Mouse (Mus musculus): Measurements from ENCODE around the gene F7. TPM values are rescaled to one million over a fixed set of nuclear protein-coding genes. Genes with fewer than 3 reads are reported as not detected.

F7 gene
- polyA plus RNA-seq, 1 experiment from 2014 or later: not detected

DNA sequence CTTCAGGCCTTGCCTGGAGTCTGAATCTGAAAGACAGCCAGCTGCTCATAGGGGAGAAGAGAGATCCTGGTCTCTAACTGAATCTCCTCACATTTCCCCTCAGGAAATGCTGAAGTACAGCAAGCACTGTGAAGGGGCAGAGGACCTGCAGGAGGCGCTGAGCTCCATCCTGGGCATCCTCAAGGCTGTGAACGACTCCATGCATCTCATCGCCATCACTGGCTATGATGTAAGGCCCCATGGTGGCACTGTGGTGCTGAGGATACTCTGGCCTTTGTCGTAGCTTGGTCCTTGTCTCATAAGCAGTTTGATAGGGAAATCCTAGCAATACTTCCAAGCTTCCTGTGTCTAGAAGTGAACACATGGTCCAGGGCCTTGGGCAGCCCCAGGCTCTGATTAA is 15.5 kb upstream of the F7 start:
- no peaks in the 10 kb centered on the region for H3K27me3 ChIP-seq (ENCODE audit: control insufficient read depth, insufficient read depth, low read length)
- no peaks in the 10 kb centered on the region for H3K4me1 ChIP-seq (ENCODE audit: control insufficient read depth, insufficient read depth, low read length)
- no peak overlapping the region for H3K9ac ChIP-seq (replicated peaks; ENCODE audit: low read depth, low read length)
- H3K4me3 ChIP-seq (ENCODE audit: low read depth, low read length): no peak overlapping the region
- H3K4me2 ChIP-seq (ENCODE audit: low read depth, low read length): no peak overlapping the region
- WGBS: 71% methylated on average over 4 of the region's 4 CpGs
- peaks cover 88% of the 10 kb centered on the region for H3K36me3 ChIP-seq (ENCODE audit: control insufficient read depth, insufficient read depth, low read length)
- no peak overlapping the region for H3K27ac ChIP-seq (ENCODE audit: low read depth, low read length)
- ATAC-seq (ENCODE audit: low read depth): no peak
- H3K9me3 ChIP-seq (ENCODE audit: control insufficient read depth, low read length): no peaks in the 10 kb centered on the region

DNA sequence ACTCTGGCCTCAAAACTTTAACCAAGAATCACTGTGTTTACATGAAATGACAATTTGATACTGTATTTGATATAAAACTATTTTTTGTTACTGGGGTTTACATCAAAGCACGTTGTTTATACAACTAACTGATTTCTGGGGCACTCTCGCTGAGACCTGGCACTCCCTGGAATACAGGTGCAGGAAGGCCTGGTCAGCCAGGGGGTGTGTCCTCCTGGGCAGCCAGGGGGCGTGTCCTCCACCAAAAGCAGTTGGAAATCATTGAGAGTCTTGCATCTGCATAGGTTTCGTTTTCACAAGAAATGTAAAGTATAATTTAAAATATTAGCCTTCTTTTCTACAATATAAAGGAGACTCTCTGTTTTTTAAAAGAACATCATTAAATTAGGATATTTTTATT is 6.3 kb upstream of the F7 start:
- peaks cover 40% of the 10 kb centered on the region for H3K36me3 ChIP-seq (ENCODE audit: control insufficient read depth, insufficient read depth, low read length)
- 69% methylated on average over 4 of the region's 4 CpGs for WGBS

DNA sequence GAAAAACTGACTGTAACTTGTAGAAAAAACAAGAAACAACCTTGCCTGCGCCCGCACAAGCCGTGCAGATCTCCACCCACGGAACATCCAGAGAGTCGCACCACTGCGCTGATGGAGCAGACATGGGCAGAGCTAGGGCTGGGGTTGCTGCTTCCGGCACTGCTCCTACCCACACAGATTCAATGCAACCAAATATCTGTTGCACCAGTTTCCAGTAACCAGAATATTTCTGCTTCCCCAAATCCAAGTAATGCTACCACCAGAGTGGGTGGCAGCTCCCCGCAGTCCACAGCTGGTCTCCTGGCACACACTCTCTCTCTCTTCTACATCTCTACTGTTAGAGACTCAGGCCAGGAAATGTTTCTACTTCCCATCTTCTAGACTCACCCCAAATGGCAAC is 4.0 kb upstream of the F7 start:
- 95% methylated on average over 8 of the region's 8 CpGs for WGBS
- no peak overlapping the region for H3K4me3 ChIP-seq (ENCODE audit: low read depth, low read length)
- H3K4me2 ChIP-seq (ENCODE audit: low read depth, low read length): no peak overlapping the region
- no peaks in the 10 kb centered on the region for H3K9me3 ChIP-seq (ENCODE audit: control insufficient read depth, low read length)
- H3K9ac ChIP-seq (replicated peaks; ENCODE audit: low read depth, low read length): no peak overlapping the region
- no peaks in the 10 kb centered on the region for H3K4me1 ChIP-seq (ENCODE audit: control insufficient read depth, insufficient read depth, low read length)
- H3K27ac ChIP-seq (ENCODE audit: low read depth, low read length): no peak overlapping the region
- no peaks in the 10 kb centered on the region for H3K27me3 ChIP-seq (ENCODE audit: control insufficient read depth, insufficient read depth, low read length)
- no peak for ATAC-seq (ENCODE audit: low read depth)
- peaks cover 29% of the 10 kb centered on the region for H3K36me3 ChIP-seq (ENCODE audit: control insufficient read depth, insufficient read depth, low read length)

More for the DNA sequence above, 6.3 kb upstream of the F7 start:
- Histone ChIP-seq H3K9me3 (ENCODE audit: control insufficient read depth, low read length) (no peaks in the 10 kb centered on the region), H3K4me3 (ENCODE audit: low read depth, low read length) (no peak overlapping the region), H3K27me3 (ENCODE audit: control insufficient read depth, insufficient read depth, low read length) (no peaks in the 10 kb centered on the region), H3K4me2 (ENCODE audit: low read depth, low read length) (no peak overlapping the region), H3K4me1 (ENCODE audit: control insufficient read depth, insufficient read depth, low read length) (no peaks in the 10 kb centered on the region), H3K27ac (ENCODE audit: low read depth, low read length) (no peak overlapping the region), H3K9ac (replicated peaks; ENCODE audit: low read depth, low read length) (no peak overlapping the region)
- ATAC-seq (ENCODE audit: low read depth): no peak

DNA sequence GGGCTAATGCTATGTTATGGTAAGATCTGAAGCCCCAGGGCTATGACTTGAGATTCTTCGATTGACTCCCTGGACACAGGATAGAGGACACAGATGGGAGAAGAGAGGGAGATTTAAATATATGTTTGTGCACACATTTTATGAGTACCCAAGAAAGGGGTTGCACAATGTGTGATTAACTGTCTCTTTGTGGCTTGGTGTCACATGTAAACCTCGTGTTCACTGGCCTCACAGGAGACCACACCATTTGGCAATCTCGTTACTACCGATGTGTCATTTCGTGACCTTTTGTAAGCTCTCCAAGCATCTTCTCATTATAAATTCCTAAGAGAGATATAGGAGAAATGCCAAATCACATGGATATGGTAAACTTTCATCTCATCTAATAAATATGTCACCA is 1.8 kb downstream of the F7 start:
- Histone ChIP-seq H3K4me1 (ENCODE audit: control insufficient read depth, insufficient read depth, low read length) (no peaks in the 10 kb centered on the region), H3K36me3 (ENCODE audit: control insufficient read depth, insufficient read depth, low read length) (no peaks in the 10 kb centered on the region), H3K9me3 (ENCODE audit: control insufficient read depth, low read length) (no peaks in the 10 kb centered on the region), H3K27ac (ENCODE audit: low read depth, low read length) (no peak overlapping the region), H3K9ac (replicated peaks; ENCODE audit: low read depth, low read length) (no peak overlapping the region), H3K27me3 (ENCODE audit: control insufficient read depth, insufficient read depth, low read length) (no peaks in the 10 kb centered on the region), H3K4me3 (ENCODE audit: low read depth, low read length) (no peak overlapping the region), H3K4me2 (ENCODE audit: low read depth, low read length) (no peak overlapping the region)
- no peak for ATAC-seq (ENCODE audit: low read depth)
- 87% methylated on average over 5 of the region's 5 CpGs for WGBS

DNA sequence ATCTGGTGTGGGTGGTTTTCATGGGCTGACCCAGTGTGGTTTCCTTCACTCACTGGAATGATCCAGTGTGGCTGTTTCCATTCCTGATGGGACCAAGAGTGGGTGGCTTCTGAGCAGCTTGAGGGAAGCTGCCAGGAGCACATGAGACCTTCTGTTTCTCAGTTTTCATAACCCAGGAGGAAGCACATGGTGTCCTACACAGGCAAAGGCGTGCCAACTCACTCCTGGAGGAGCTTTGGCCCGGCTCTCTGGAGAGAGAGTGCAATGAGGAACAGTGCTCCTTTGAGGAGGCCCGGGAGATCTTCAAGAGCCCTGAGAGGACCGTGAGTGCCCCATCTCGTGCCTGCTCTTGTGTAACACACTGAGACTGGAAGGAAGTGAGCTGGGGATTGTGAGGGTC is 2.6 kb downstream of the F7 start:
- no peak overlapping the region for H3K4me3 ChIP-seq (ENCODE audit: low read depth, low read length)
- WGBS: 79% methylated on average over 5 of the region's 5 CpGs

DNA sequence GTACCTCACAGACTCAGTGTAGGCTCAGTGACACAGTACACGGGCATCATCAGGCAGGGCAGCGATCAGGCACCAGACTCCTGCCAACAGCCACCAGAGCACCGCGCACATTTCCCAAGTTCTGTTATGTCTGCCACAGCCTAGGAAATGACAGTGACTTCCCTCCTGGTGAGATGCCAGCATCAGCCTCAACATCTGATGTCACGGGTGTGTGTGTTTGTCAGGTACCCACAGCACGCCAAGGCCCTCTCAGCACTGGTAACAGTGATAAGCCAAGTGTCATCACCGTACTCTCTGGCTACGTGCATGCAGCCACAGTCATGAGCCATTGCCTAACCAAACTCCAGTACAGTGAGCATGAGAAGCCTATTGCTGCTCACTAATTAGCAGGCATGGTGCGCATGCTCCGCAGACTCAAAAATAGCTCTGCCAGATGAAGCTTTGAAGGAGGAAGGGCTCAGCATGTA is 10.5 kb downstream of the F7 start:
- no peaks in the 10 kb centered on the region for H3K9me3 ChIP-seq (ENCODE audit: control insufficient read depth, low read length)
- WGBS: 91% methylated on average over 10 of the region's 10 CpGs
- H3K9ac ChIP-seq (replicated peaks; ENCODE audit: low read depth, low read length): no peak overlapping the region
- H3K27me3 ChIP-seq (ENCODE audit: control insufficient read depth, insufficient read depth, low read length): no peaks in the 10 kb centered on the region
- H3K36me3 ChIP-seq (ENCODE audit: control insufficient read depth, insufficient read depth, low read length): no peaks in the 10 kb centered on the region
- ATAC-seq (ENCODE audit: low read depth): no peak
- no peak overlapping the region for H3K4me3 ChIP-seq (ENCODE audit: low read depth, low read length)
- H3K4me1 ChIP-seq (ENCODE audit: control insufficient read depth, insufficient read depth, low read length): no peaks in the 10 kb centered on the region
- no peak overlapping the region for H3K4me2 ChIP-seq (ENCODE audit: low read depth, low read length)
- no peak overlapping the region for H3K27ac ChIP-seq (ENCODE audit: low read depth, low read length)

More for the DNA sequence above, 2.6 kb downstream of the F7 start:
- no peaks in the 10 kb centered on the region for H3K36me3 ChIP-seq (ENCODE audit: control insufficient read depth, insufficient read depth, low read length)
- H3K9me3 ChIP-seq (ENCODE audit: control insufficient read depth, low read length): no peaks in the 10 kb centered on the region
- H3K27ac ChIP-seq (ENCODE audit: low read depth, low read length): no peak overlapping the region
- no peaks in the 10 kb centered on the region for H3K27me3 ChIP-seq (ENCODE audit: control insufficient read depth, insufficient read depth, low read length)
- no peak overlapping the region for H3K9ac ChIP-seq (replicated peaks; ENCODE audit: low read depth, low read length)
- ATAC-seq (ENCODE audit: low read depth): no peak
- H3K4me2 ChIP-seq (ENCODE audit: low read depth, low read length): no peak overlapping the region
- H3K4me1 ChIP-seq (ENCODE audit: control insufficient read depth, insufficient read depth, low read length): no peaks in the 10 kb centered on the region

DNA sequence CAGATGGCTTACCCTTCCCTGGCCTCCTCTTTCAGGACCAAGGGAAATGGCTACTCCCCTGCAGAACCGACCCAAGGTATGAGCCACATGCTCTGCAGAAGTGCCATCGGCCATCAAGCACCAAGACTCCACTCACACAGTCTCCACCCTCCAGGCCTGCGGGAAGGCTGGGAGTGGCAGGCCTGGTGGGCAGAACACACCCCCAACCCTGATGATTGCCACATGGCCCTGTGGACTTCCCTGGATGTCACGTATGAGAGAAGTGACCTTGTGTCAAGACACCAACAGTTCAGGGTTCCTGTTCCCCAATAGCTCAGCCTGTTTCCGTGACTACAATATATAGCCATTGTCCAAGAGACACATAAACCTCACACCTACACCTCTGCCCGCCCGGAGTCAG is 11.2 kb downstream of the F7 start, which contains the start of gene F10:
Gene F10 (plus strand): TSS at position 294 of the 400 bp plus-strand sequence.
- no peaks in the 10 kb centered on the region for H3K9me3 ChIP-seq (ENCODE audit: control insufficient read depth, low read length)
- 71% methylated on average over 7 of the region's 7 CpGs for WGBS
- H3K4me2 ChIP-seq (ENCODE audit: low read depth, low read length): no peak within 1 kb of the TSS
- H3K9ac ChIP-seq (replicated peaks; ENCODE audit: low read depth, low read length): no peak within 1 kb of the TSS
- no peak for ATAC-seq (ENCODE audit: low read depth)
- no peaks in the 10 kb centered on the region for H3K27me3 ChIP-seq (ENCODE audit: control insufficient read depth, insufficient read depth, low read length)
- H3K4me3 ChIP-seq (ENCODE audit: low read depth, low read length): no peak within 1 kb of the TSS
- no peaks in the 10 kb centered on the region for H3K4me1 ChIP-seq (ENCODE audit: control insufficient read depth, insufficient read depth, low read length)
- H3K27ac ChIP-seq (ENCODE audit: low read depth, low read length): no peak within 1 kb of the TSS
- no peaks in the 10 kb centered on the region for H3K36me3 ChIP-seq (ENCODE audit: control insufficient read depth, insufficient read depth, low read length)

DNA sequence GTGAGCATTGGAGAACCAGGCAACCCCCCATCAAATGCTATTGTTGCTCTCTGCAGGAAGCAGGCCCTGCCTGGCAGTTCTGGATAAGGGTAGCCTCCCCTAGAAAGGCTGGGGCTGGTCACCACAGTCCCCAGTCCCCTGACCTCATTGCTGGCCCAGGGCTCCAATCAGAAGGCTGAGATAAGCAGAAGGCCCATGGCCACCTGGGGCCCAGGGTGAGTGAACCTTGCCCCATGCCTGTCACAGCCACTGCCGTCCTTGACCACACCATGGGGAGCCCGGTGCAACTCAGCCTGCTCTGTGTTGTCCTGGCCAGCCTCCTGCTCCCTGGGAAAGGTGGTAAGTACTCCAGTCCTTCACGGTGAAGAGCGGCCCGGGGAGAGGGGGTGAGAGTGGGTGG is 11.7 kb downstream of the F7 start:
- Histone ChIP-seq H3K27me3 (ENCODE audit: control insufficient read depth, insufficient read depth, low read length) (no peaks in the 10 kb centered on the region), H3K4me3 (ENCODE audit: low read depth, low read length) (no peak overlapping the region), H3K27ac (ENCODE audit: low read depth, low read length) (no peak overlapping the region), H3K4me2 (ENCODE audit: low read depth, low read length) (no peak overlapping the region), H3K9ac (replicated peaks; ENCODE audit: low read depth, low read length) (no peak overlapping the region), H3K4me1 (ENCODE audit: control insufficient read depth, insufficient read depth, low read length) (no peaks in the 10 kb centered on the region), H3K36me3 (ENCODE audit: control insufficient read depth, insufficient read depth, low read length) (no peaks in the 10 kb centered on the region), H3K9me3 (ENCODE audit: control insufficient read depth, low read length) (no peaks in the 10 kb centered on the region)
- ATAC-seq (ENCODE audit: low read depth): no peak
- 58% methylated on average over 5 of the region's 5 CpGs for WGBS

DNA sequence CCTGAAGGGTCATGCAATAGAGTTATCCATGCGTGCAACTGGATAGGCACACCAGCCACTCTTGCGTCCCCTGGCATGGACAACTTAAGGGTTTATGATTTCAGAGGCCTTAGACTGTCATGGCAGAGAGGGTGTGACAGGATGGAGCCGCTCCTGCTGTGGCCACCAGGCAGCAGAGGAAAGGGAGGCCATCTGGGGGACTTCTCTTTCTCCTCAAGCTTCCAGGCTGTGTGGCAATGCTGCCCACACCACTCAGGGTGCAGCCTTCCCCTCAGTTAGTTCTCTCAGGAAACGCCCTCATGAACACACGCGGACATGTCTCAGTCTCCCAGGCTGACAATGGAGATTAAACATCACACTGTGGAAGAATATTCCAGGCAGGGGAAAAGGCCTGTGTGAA is 13.2 kb downstream of the F7 start:
- no peak overlapping the region for H3K9ac ChIP-seq (replicated peaks; ENCODE audit: low read depth, low read length)
- no peaks in the 10 kb centered on the region for H3K27me3 ChIP-seq (ENCODE audit: control insufficient read depth, insufficient read depth, low read length)
- no peaks in the 10 kb centered on the region for H3K9me3 ChIP-seq (ENCODE audit: control insufficient read depth, low read length)
- ATAC-seq (ENCODE audit: low read depth): no peak
- H3K4me1 ChIP-seq (ENCODE audit: control insufficient read depth, insufficient read depth, low read length): no peaks in the 10 kb centered on the region
- no peak overlapping the region for H3K4me3 ChIP-seq (ENCODE audit: low read depth, low read length)
- no peak overlapping the region for H3K27ac ChIP-seq (ENCODE audit: low read depth, low read length)
- WGBS: 89% methylated on average over 6 of the region's 6 CpGs
- H3K4me2 ChIP-seq (ENCODE audit: low read depth, low read length): no peak overlapping the region
- no peaks in the 10 kb centered on the region for H3K36me3 ChIP-seq (ENCODE audit: control insufficient read depth, insufficient read depth, low read length)

DNA sequence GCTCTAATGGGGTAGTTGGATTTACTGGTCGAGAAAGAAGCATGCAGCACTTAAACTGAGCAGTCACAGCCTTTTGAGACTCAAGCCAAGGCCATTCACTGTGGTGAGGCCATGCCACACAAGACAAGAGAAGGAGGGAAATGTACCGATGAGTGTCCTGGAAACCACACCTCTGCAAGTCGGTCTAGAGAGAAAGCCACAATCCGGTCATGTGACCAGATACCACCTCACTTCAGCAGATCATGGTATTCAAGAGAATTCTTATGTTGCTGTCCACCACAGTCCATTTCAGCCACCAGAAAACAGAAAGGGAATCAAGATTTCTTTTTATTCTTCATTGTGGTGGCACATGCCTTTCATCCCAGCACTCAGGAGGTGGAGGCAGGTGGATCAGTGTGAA is 15.6 kb downstream of the F7 start:
- H3K36me3 ChIP-seq (ENCODE audit: control insufficient read depth, insufficient read depth, low read length): no peaks in the 10 kb centered on the region
- no peak overlapping the region for H3K9ac ChIP-seq (replicated peaks; ENCODE audit: low read depth, low read length)
- no peaks in the 10 kb centered on the region for H3K27me3 ChIP-seq (ENCODE audit: control insufficient read depth, insufficient read depth, low read length)
- ATAC-seq (ENCODE audit: low read depth): no peak
- H3K4me1 ChIP-seq (ENCODE audit: control insufficient read depth, insufficient read depth, low read length): no peaks in the 10 kb centered on the region
- H3K27ac ChIP-seq (ENCODE audit: low read depth, low read length): no peak overlapping the region
- no peak overlapping the region for H3K4me3 ChIP-seq (ENCODE audit: low read depth, low read length)
- H3K4me2 ChIP-seq (ENCODE audit: low read depth, low read length): no peak overlapping the region
- no peaks in the 10 kb centered on the region for H3K9me3 ChIP-seq (ENCODE audit: control insufficient read depth, low read length)
- 82% methylated on average over 4 of the region's 4 CpGs for WGBS

All from neural tube, embryonic 14.5 days (tissue).